In genomic region chr6:145291383-145292289, GRCm38 (mm10) we compare ENCODE assay signal across 8 mouse cellular contexts. TPM values are rescaled to one million over a fixed set of nuclear protein-coding genes. Genes with fewer than 3 reads are reported as not detected.
DNase-seq lines count a peak whose midpoint lies in the region; TF ChIP-seq lines count a peak whose summit lies in the region.

No protein-coding gene starts in this region.

- 29% methylated on average over 13 of the region's 13 CpGs for WGBS in heart, adult 2 months

- TF ChIP-seq POLR2A in heart, adult 2 months (IDR thresholded peaks at IDR 0.05; ENCODE audit: insufficient read depth, low read depth, low read length), result no peak

- no peak overlapping the region for H3K9ac ChIP-seq in heart, adult 2 months (ENCODE audit: low read depth, low read length)

- no peaks in the 10 kb centered on the region for H3K79me2 ChIP-seq in heart, adult 2 months (replicated peaks; ENCODE audit: control insufficient read depth, insufficient read depth, low read length)

- no peak overlapping the region; the same call in 1 of the 2 replicates for H3K27ac ChIP-seq in heart, adult 2 months

- peak overlapping the region; percentile 17; the same call in 1 of the 2 replicates for H3K4me3 ChIP-seq in heart, adult 2 months

- TF ChIP-seq CTCF in heart, adult 2 months (IDR thresholded peaks at IDR 0.05), result no peak

- DNase-seq in heart, adult 2 months, result peak; percentile 40 to 45
- DNase-seq in heart, adult 8-10 months (ENCODE audit: low spot score), result no peak
- DNase-seq in adrenal gland, postnatal 10 days, result peak; percentile 43
- DNase-seq in heart, adult 9 months (ENCODE audit: low spot score in 2 of 2), result peak; percentile 32 to 45
- peak; percentile 35 for DNase-seq in lung, postnatal 36 days
- no peak for DNase-seq in thymus, postnatal 10 days (ENCODE audit: low spot score in 2 of 2)
- DNase-seq in cerebellum, adult 9-10 months, result no peak
- no peak for DNase-seq in cerebellum, postnatal 4 days (ENCODE audit: low spot score in 2 of 2)

- H3K27me3 ChIP-seq in heart, adult 2 months (ENCODE audit: control insufficient read depth, insufficient read depth, low read length), result no peaks in the 10 kb centered on the region

- H3K36me3 ChIP-seq in heart, adult 2 months (ENCODE audit: control insufficient read depth, insufficient read depth, low read length), result no peaks in the 10 kb centered on the region

- intact Hi-C loops in heart, adult 2 months (cut with DNase I), result loop anchor here (5.0 kb wide), 1 partner anchor 34 kb away; no protein-coding TSS in a partner anchor

- peaks cover 3% of the 10 kb centered on the region for H3K4me1 ChIP-seq in heart, adult 2 months (ENCODE audit: control insufficient read depth, insufficient read depth, low read length)

- no peak for TF ChIP-seq EP300 in heart, adult 2 months (IDR thresholded peaks at IDR 0.05; ENCODE audit: insufficient read depth, low read depth, low read length)

RNA-seq across cellular contexts. Expression of gene Kras, which starts 41.6 kb away (rescaled TPM):
- 10 to 100 TPM; 32.3 to 32.7 TPM for total RNA-seq in heart, adult 2 months (2021)
- 8.6 and 20.4 TPM in 2 replicates for polyA plus RNA-seq in heart, adult 2 months (2012; rRNA removed)
- 10 to 100 TPM; 25.1 to 35.9 (median 30.6) TPM for total RNA-seq in heart, adult 8-10 months (2022)
- total RNA-seq in adrenal gland, postnatal 10 days (2021), result 10 to 100 TPM; 44.5 to 47.7 TPM

Comparison
In these comparisons a context has a peak if more than half of its experiments do, and no peak if none do; other contexts are left out.
1. DNase-seq: peak in heart, adult 2 months (2 of 2), adrenal gland, postnatal 10 days (single experiment), heart, adult 9 months (2 of 2) and lung, postnatal 36 days (single experiment); none in heart, adult 8-10 months (single experiment), thymus, postnatal 10 days (0 of 2), cerebellum, adult 9-10 months (single experiment) and cerebellum, postnatal 4 days (0 of 2).